Mouse (Mus musculus) embryo, embryonic 11.5 days (tissue): Measurements from ENCODE around the gene Plekha8.
A peak's percentile ranks its signal among the peaks of the same experiment; 100 is the strongest.

Source experiments
- DNase-seq: peaks from one replicate; pipeline ENCODE4 v3.0.0-alpha.2; 2012; ENCODE audit warnings: low read depth, low spot score

The Plekha8 gene

GRCm38 (mm10) chr6:54594469-54595329 is at the start of gene Plekha8:
Gene Plekha8, plus strand, starts transcription at chr6:54595111.
- peak; percentile 91 for DNase-seq

- no peak for DNase-seq
These were observed 46.4 kb upstream of the Plekha8 start for GRCm38 (mm10) chr6:54548314-54549019.

- no peak for DNase-seq
These were observed 45.6 kb upstream of the Plekha8 start for GRCm38 (mm10) chr6:54549311-54549710.

GRCm38 (mm10) chr6:54550801-54551323 is 44.0 kb upstream of the Plekha8 start:
- DNase-seq: no peak

- no peak for DNase-seq
These were observed 42.0 kb upstream of the Plekha8 start for GRCm38 (mm10) chr6:54552721-54553413.

- DNase-seq: no peak
These were observed 41.3 kb upstream of the Plekha8 start for GRCm38 (mm10) chr6:54553632-54554031.

GRCm38 (mm10) chr6:54554341-54555110 is 40.4 kb upstream of the Plekha8 start:
- DNase-seq: peak; percentile 50

- DNase-seq: no peak
These were observed 39.1 kb upstream of the Plekha8 start for GRCm38 (mm10) chr6:54555816-54556215.

- DNase-seq: no peak
These were observed 37.2 kb upstream of the Plekha8 start for GRCm38 (mm10) chr6:54557671-54558070.

- no peak for DNase-seq
These were observed 36.4 kb upstream of the Plekha8 start for GRCm38 (mm10) chr6:54558466-54558865.

GRCm38 (mm10) chr6:54562018-54562809 is 32.7 kb upstream of the Plekha8 start:
- no peak for DNase-seq

GRCm38 (mm10) chr6:54563561-54563960 is 31.4 kb upstream of the Plekha8 start:
- DNase-seq: no peak

- DNase-seq: no peak
These were observed 30.4 kb upstream of the Plekha8 start for GRCm38 (mm10) chr6:54564506-54564991.

- no peak for DNase-seq
These were observed 29.9 kb upstream of the Plekha8 start for GRCm38 (mm10) chr6:54565012-54565411.

- peak; percentile 58 for DNase-seq
These were observed 29.0 kb upstream of the Plekha8 start, which contains the start of gene Scrn1 for GRCm38 (mm10) chr6:54565665-54566545. Gene Scrn1, minus strand, starts transcription at chr6:54566489.

GRCm38 (mm10) chr6:54566546-54566919 is 28.4 kb upstream of the Plekha8 start:
- no peak for DNase-seq

- DNase-seq: no peak
These were observed 25.1 kb upstream of the Plekha8 start for GRCm38 (mm10) chr6:54569776-54570175.

GRCm38 (mm10) chr6:54573218-54573955 is 21.5 kb upstream of the Plekha8 start:
- no peak for DNase-seq
